Mouse (Mus musculus) heart, postnatal 0 days (tissue): ENCODE measurements around the gene Clcn7. TPM values are rescaled to one million over a fixed set of nuclear protein-coding genes. Genes with fewer than 3 reads are reported as not detected.
A peak's percentile ranks its signal among the peaks of the same experiment; 100 is the strongest.

Experiments used
- ATAC-seq: fragments of 200-750 bp; cut with Nextera tagmentation; 2 replicates; pipeline ENCODE4 v1.8.0; 2017; ENCODE audit warnings: low read depth, moderate number of reproducible peaks, moderate library complexity; ENCODE audit not compliant: insufficient read depth
- DNase-seq: peaks from one replicate; pipeline ENCODE4 v3.0.0-alpha.2; 2016; ENCODE audit warnings: low spot score
- H3K27ac ChIP-seq: fragments of 300-500 bp; sonication (generic); 2 replicates; pipeline ENCODE4 v1.5.1; 2014; ENCODE audit warnings: low read depth, mild to moderate bottlenecking
- H3K27me3 ChIP-seq: fragments of 300-500 bp; sonication (generic); 2 replicates; pipeline ENCODE4 v1.6.1; 2014; ENCODE audit warnings: low read length, mixed read lengths; ENCODE audit not compliant: control insufficient read depth, insufficient read depth
- H3K36me3 ChIP-seq: fragments of 300-500 bp; sonication (generic); replicated peaks from 2 replicates; pipeline ENCODE4 v1.6.1; 2014; ENCODE audit warnings: low read length, mixed read lengths; ENCODE audit not compliant: control insufficient read depth, insufficient read depth
- H3K4me1 ChIP-seq: fragments of 300-500 bp; sonication (generic); 2 replicates; pipeline ENCODE4 v1.6.1; 2014; ENCODE audit warnings: antibody characterized with exemption; ENCODE audit not compliant: control insufficient read depth, insufficient read depth
- H3K4me2 ChIP-seq: fragments of 300-500 bp; sonication (generic); 2 replicates; pipeline ENCODE4 v1.6.1; 2014; ENCODE audit warnings: low read depth, mild to moderate bottlenecking, low read length, moderate library complexity
- H3K4me3 ChIP-seq: fragments of 300-500 bp; sonication (generic); 2 replicates; pipeline ENCODE4 v1.5.1; 2014; ENCODE audit warnings: low read depth, low read length
- H3K9ac ChIP-seq: fragments of 300-500 bp; sonication (generic); replicated peaks from 2 replicates; pipeline ENCODE4 v1.6.1; 2014; ENCODE audit warnings: low read depth, low read length, mixed read lengths
- H3K9me3 ChIP-seq: fragments of 300-500 bp; sonication (generic); replicated peaks from 2 replicates; pipeline ENCODE4 v1.6.1; 2016; ENCODE audit warnings: low read length; ENCODE audit not compliant: control insufficient read depth
- CTCF ChIP-seq: IDR thresholded peaks from 2 replicates; pipeline ENCODE4 v1.5.1; 2016; ENCODE audit warnings: antibody characterized with exemption, control low read depth, low read depth
- EP300 ChIP-seq: IDR thresholded peaks from 2 replicates; pipeline ENCODE4 v1.6.1; 2016; ENCODE audit warnings: antibody characterized with exemption, low read depth
- WGBS: fragments of 180-500 bp; shearing (Covaris S2); extraction: QIAGEN DNeasy Blood & Tissue Kit; methylation state at CpG from one replicate; pipeline ENCODE4 v1.1.7; 2014; 5-methylcytosine and 5-hydroxymethylcytosine counted together
- polyA plus RNA-seq: library from polyadenylated mRNA; unstranded; fragments of >200 nt; fragmentation: Nextera tagmentation; extraction: Ambion mirVana; gene quantifications from 2 replicates; pipeline ENCODE4 v1.2.1, GENCODE M21; 2015
- total RNA-seq: library from RNA; depleted of rRNA; stranded (reverse); fragments of >200 nt; gene quantifications from 2 replicates; pipeline ENCODE4 v1.2.3, GENCODE M21; 2014; ENCODE audit warnings: low replicate concordance

Clcn7 gene
- total and polyA plus RNA-seq, 2 experiments from 2014 or later, result 12.6 to 20.3 TPM

- no peak overlapping the region for H3K27ac ChIP-seq
- no peaks in the 10 kb centered on the region for H3K4me1 ChIP-seq
- no peaks in the 10 kb centered on the region for H3K9me3 ChIP-seq
- peaks cover 23% of the 10 kb centered on the region for H3K36me3 ChIP-seq
- no peaks in the 10 kb centered on the region for H3K27me3 ChIP-seq
- ATAC-seq (no peak), DNase-seq (no peak)
- H3K4me2 ChIP-seq, result no peak overlapping the region
- no peak overlapping the region for H3K4me3 ChIP-seq
- TF ChIP-seq CTCF (no peak), EP300 (no peak)
- 79% methylated on average over 10 of the region's 10 CpGs for WGBS
- no peak overlapping the region for H3K9ac ChIP-seq
Measured at GRCm38 (mm10) chr17:25090450-25090849, 42.7 kb upstream of the Clcn7 start.

- Histone ChIP-seq H3K4me1 (no peaks in the 10 kb centered on the region), H3K27me3 (no peaks in the 10 kb centered on the region), H3K4me3 (no peak overlapping the region), H3K9ac (no peak overlapping the region), H3K9me3 (no peaks in the 10 kb centered on the region), H3K36me3 (peaks cover 49% of the 10 kb centered on the region), H3K27ac (no peak overlapping the region), H3K4me2 (no peak overlapping the region)
- no peak for DNase-seq
- TF ChIP-seq CTCF (no peak), EP300 (no peak)
- 90% methylated on average over 2 of the region's 2 CpGs for WGBS
- ATAC-seq, result no peak
Measured at GRCm38 (mm10) chr17:25096221-25096620, 37.0 kb upstream of the Clcn7 start.

- Histone ChIP-seq H3K4me3 (no peak overlapping the region), H3K4me2 (no peak overlapping the region), H3K9me3 (no peaks in the 10 kb centered on the region), H3K36me3 (peaks cover 66% of the 10 kb centered on the region), H3K27me3 (no peaks in the 10 kb centered on the region), H3K9ac (no peak overlapping the region), H3K27ac (no peak overlapping the region), H3K4me1 (no peaks in the 10 kb centered on the region)
- WGBS, result 87% methylated on average over 6 of the region's 6 CpGs
- TF ChIP-seq CTCF (no peak), EP300 (no peak)
- no peak for ATAC-seq
- no peak for DNase-seq
Measured at GRCm38 (mm10) chr17:25100052-25100451, 33.1 kb upstream of the Clcn7 start.

GRCm38 (mm10) chr17:25101338-25101737, 31.9 kb upstream of the Clcn7 start:
- no peak overlapping the region for H3K4me2 ChIP-seq
- H3K4me3 ChIP-seq, result no peak overlapping the region
- no peak for TF ChIP-seq EP300
- TF ChIP-seq CTCF, result no peak
- H3K27me3 ChIP-seq, result no peaks in the 10 kb centered on the region
- DNase-seq (no peak), ATAC-seq (no peak)
- H3K36me3 ChIP-seq, result peaks cover 79% of the 10 kb centered on the region
- H3K4me1 ChIP-seq, result no peaks in the 10 kb centered on the region
- WGBS, result 91% methylated on average over 11 of the region's 11 CpGs
- H3K9me3 ChIP-seq, result no peaks in the 10 kb centered on the region
- H3K9ac ChIP-seq, result no peak overlapping the region
- H3K27ac ChIP-seq, result no peak overlapping the region

GRCm38 (mm10) chr17:25107786-25108185, 25.4 kb upstream of the Clcn7 start:
- no peak overlapping the region for H3K9ac ChIP-seq
- DNase-seq (no peak), ATAC-seq (no peak)
- H3K4me1 ChIP-seq, result 0 out of 2 replicates have a peak, but pooled peaks cover 13% of the 10 kb centered on the region
- peaks cover 69% of the 10 kb centered on the region for H3K36me3 ChIP-seq
- WGBS, result 79% methylated on average over 13 of the region's 16 CpGs
- H3K4me3 ChIP-seq, result no peak overlapping the region
- H3K4me2 ChIP-seq, result no peak overlapping the region
- H3K9me3 ChIP-seq, result no peaks in the 10 kb centered on the region
- H3K27me3 ChIP-seq, result no peaks in the 10 kb centered on the region
- TF ChIP-seq EP300, result no peak
- TF ChIP-seq CTCF, result no peak
- no peak overlapping the region for H3K27ac ChIP-seq

- 70% methylated on average over 2 of the region's 2 CpGs for WGBS
- ATAC-seq (peak; percentile 50; the same call in 1 of the 2 replicates), DNase-seq (peak; percentile 45)
- H3K36me3 ChIP-seq, result peaks cover 51% of the 10 kb centered on the region
- H3K9me3 ChIP-seq, result no peaks in the 10 kb centered on the region
- no peaks in the 10 kb centered on the region for H3K27me3 ChIP-seq
- no peak overlapping the region for H3K4me2 ChIP-seq
- TF ChIP-seq EP300, result no peak
- TF ChIP-seq CTCF, result peak; percentile 72
- H3K9ac ChIP-seq, result no peak overlapping the region
- H3K4me1 ChIP-seq, result 0 out of 2 replicates have a peak, but pooled peaks cover 13% of the 10 kb centered on the region
- H3K27ac ChIP-seq, result no peak overlapping the region
- no peak overlapping the region for H3K4me3 ChIP-seq
Measured at GRCm38 (mm10) chr17:25109578-25109977, 23.6 kb upstream of the Clcn7 start.
